Mouse (Mus musculus) MEL (cell line): ENCODE measurements around the gene Elp5. TPM values are rescaled to one million over a fixed set of nuclear protein-coding genes. Genes with fewer than 3 reads are reported as not detected.

Experiments
- DNase-seq: peaks from one replicate; pipeline ENCODE4 v3.0.0; 2011; ENCODE audit warnings: low read depth, low spot score
- H3K27ac ChIP-seq: 2 replicates; pipeline ENCODE4 v1.5.1; 2012; ENCODE audit warnings: low read depth, mild to moderate bottlenecking, control low read depth, low read length, moderate library complexity; ENCODE audit not compliant: control insufficient read depth
- H3K27me3 ChIP-seq, 2 experiments: fragments of 150-350 bp in 1 of 2; sonication (generic) in 1 of 2; 2 replicates each; pipeline ENCODE4 v1.6.1; 2012; ENCODE audit warnings: low read length in 2 of 2, mild to moderate bottlenecking in 2 of 2, improper control_type of control experiment in 1 of 2, moderate library complexity in 1 of 2; ENCODE audit not compliant: insufficient read depth in 2 of 2, control insufficient read depth in 1 of 2
- H3K36me3 ChIP-seq, 2 experiments: 2 replicates each; pipeline ENCODE4 v1.6.1; 2012 to 2014; ENCODE audit warnings: low read length in 2 of 2, improper control_type of control experiment in 1 of 2, inconsistent platforms in 1 of 2, mild to moderate bottlenecking in 1 of 2; ENCODE audit not compliant: insufficient read depth in 2 of 2, control insufficient read depth in 1 of 2
- H3K4me1 ChIP-seq, 2 experiments: fragments of 150-350 bp in 1 of 2; sonication (generic) in 1 of 2; 2 replicates each; pipeline ENCODE4 v1.6.1; 2012; ENCODE audit warnings: low read length in 2 of 2, improper control_type of control experiment in 1 of 2, mild to moderate bottlenecking in 1 of 2; ENCODE audit not compliant: insufficient read depth in 2 of 2, control insufficient read depth in 1 of 2
- H3K4me3 ChIP-seq, 2 experiments: fragments of 150-350 bp in 1 of 2; sonication (generic) in 1 of 2; 2 replicates each; pipeline ENCODE4 v1.5.1; 2012; ENCODE audit warnings: low read depth in 2 of 2, low read length in 2 of 2, mild to moderate bottlenecking in 2 of 2, moderate library complexity in 2 of 2, control low read depth in 1 of 2, improper control_type of control experiment in 1 of 2; ENCODE audit not compliant: control insufficient read depth in 1 of 2, insufficient read depth in 1 of 2
- H3K79me2 ChIP-seq: 2 replicates; pipeline ENCODE4 v1.6.1; 2012; ENCODE audit warnings: mild to moderate bottlenecking, low read length, moderate library complexity; ENCODE audit not compliant: control insufficient read depth, poor library complexity, insufficient read depth
- H3K9ac ChIP-seq: 2 replicates; pipeline ENCODE4 v1.6.1; 2012; ENCODE audit warnings: low read depth, mild to moderate bottlenecking, control low read depth, low read length, moderate library complexity; ENCODE audit not compliant: control insufficient read depth, poor library complexity, severe bottlenecking
- H3K9me3 ChIP-seq: fragments of 150-350 bp; sonication (generic); replicated peaks from 2 replicates; pipeline ENCODE4 v1.6.1; 2012; ENCODE audit warnings: mild to moderate bottlenecking, low read length, improper control_type of control experiment, moderate library complexity; ENCODE audit not compliant: insufficient read depth
- BHLHE40 ChIP-seq: IDR thresholded peaks from 2 replicates; pipeline ENCODE4 v1.6.1; 2012; ENCODE audit warnings: low read depth, mild to moderate bottlenecking, inconsistent platforms, low read length, improper control_type of control experiment, borderline replicate concordance
- CHD1 ChIP-seq: IDR thresholded peaks from 2 replicates; pipeline ENCODE4 v1.6.1; 2012; ENCODE audit warnings: low read depth, mild to moderate bottlenecking, inconsistent platforms, low read length, improper control_type of control experiment
- CTCF ChIP-seq, 3 experiments: IDR thresholded peaks in 2 of 3; conservative IDR thresholded peaks in 1 of 3; 2 replicates each; pipeline ENCODE4 v1.5.1; 2011 to 2012; ENCODE audit warnings: low read length in 3 of 3, low read depth in 2 of 3, mild to moderate bottlenecking in 2 of 3, improper control_type of control experiment in 1 of 3, inconsistent platforms in 1 of 3, mixed read lengths in 1 of 3, moderate library complexity in 1 of 3; ENCODE audit not compliant: control insufficient read depth in 1 of 3, insufficient read depth in 1 of 3, poor library complexity in 1 of 3, severe bottlenecking in 1 of 3
- ELF1 ChIP-seq: IDR thresholded peaks from 2 replicates; pipeline ENCODE4 v1.6.1; 2014; ENCODE audit warnings: low read depth, mild to moderate bottlenecking, inconsistent platforms, low read length, improper control_type of control experiment, moderate library complexity
- EP300 ChIP-seq, 2 experiments: IDR thresholded peaks; 2 replicates each; pipeline ENCODE4 v1.6.1; 2011; ENCODE audit warnings: improper control_type of control experiment in 2 of 2, low read length in 2 of 2, low read depth in 1 of 2, mild to moderate bottlenecking in 1 of 2
- ETS1 ChIP-seq: IDR thresholded peaks from 2 replicates; pipeline ENCODE4 v1.6.1; 2012; ENCODE audit warnings: low read depth, mild to moderate bottlenecking, inconsistent platforms, low read length, improper control_type of control experiment, moderate library complexity
- GABPA ChIP-seq: IDR thresholded peaks from 2 replicates; pipeline ENCODE4 v1.6.1; 2012; ENCODE audit warnings: low read depth, mild to moderate bottlenecking, inconsistent platforms, low read length, improper control_type of control experiment, moderate library complexity
- GATA1 ChIP-seq: IDR thresholded peaks from 2 replicates; pipeline ENCODE4 v1.6.1; 2011; ENCODE audit warnings: low read depth, low read length, improper control_type of control experiment
- JUND ChIP-seq: IDR thresholded peaks from 2 replicates; pipeline ENCODE4 v1.6.1; 2011; ENCODE audit warnings: low read depth, mild to moderate bottlenecking, improper control_type of control experiment, low read length
- KAT2A ChIP-seq: conservative IDR thresholded peaks from 2 replicates; pipeline ENCODE4 v1.6.1; 2012; ENCODE audit warnings: low read depth, low read length, improper control_type of control experiment, inconsistent platforms
- MAFK ChIP-seq: IDR thresholded peaks from 2 replicates; pipeline ENCODE4 v1.6.1; 2011; ENCODE audit warnings: low read depth, mild to moderate bottlenecking, low read length, improper control_type of control experiment, borderline replicate concordance
- MAZ ChIP-seq: IDR thresholded peaks from 2 replicates; pipeline ENCODE4 v1.6.1; 2012; ENCODE audit warnings: low read depth, mild to moderate bottlenecking, inconsistent platforms, low read length, improper control_type of control experiment
- MEF2A ChIP-seq: IDR thresholded peaks from 2 replicates; pipeline ENCODE4 v1.6.1; 2014; ENCODE audit warnings: low read depth, mild to moderate bottlenecking, inconsistent platforms, low read length, improper control_type of control experiment; ENCODE audit not compliant: poor library complexity, insufficient replicate concordance, severe bottlenecking; ENCODE audit errors: extremely low read depth
- MXI1 ChIP-seq: IDR thresholded peaks from 2 replicates; pipeline ENCODE4 v1.6.1; 2011; ENCODE audit warnings: mild to moderate bottlenecking, low read depth, low read length, improper control_type of control experiment
- MYB ChIP-seq: IDR thresholded peaks from 2 replicates; pipeline ENCODE4 v1.6.1; 2011; ENCODE audit warnings: mild to moderate bottlenecking, low read depth, low read length, improper control_type of control experiment
- MYC ChIP-seq: IDR thresholded peaks from 2 replicates; pipeline ENCODE4 v1.6.1; 2011; ENCODE audit warnings: low read depth, mild to moderate bottlenecking, low read length, improper control_type of control experiment, moderate library complexity
- NRF1 ChIP-seq: IDR thresholded peaks from 2 replicates; pipeline ENCODE4 v1.6.1; 2014; ENCODE audit warnings: low read depth, mild to moderate bottlenecking, inconsistent platforms, low read length, improper control_type of control experiment, moderate library complexity; ENCODE audit not compliant: poor library complexity, insufficient read depth, severe bottlenecking
- POLR2A ChIP-seq, 2 experiments: IDR thresholded peaks; 2 replicates each; pipeline ENCODE4 v1.6.1; 2011 to 2012; ENCODE audit warnings: low read length in 2 of 2, mild to moderate bottlenecking in 2 of 2, control low read depth in 1 of 2, improper control_type of control experiment in 1 of 2, low read depth in 1 of 2, moderate library complexity in 1 of 2; ENCODE audit not compliant: control insufficient read depth in 1 of 2, insufficient read depth in 1 of 2, poor library complexity in 1 of 2
- RAD21 ChIP-seq: IDR thresholded peaks from 2 replicates; pipeline ENCODE4 v1.6.1; 2011; ENCODE audit warnings: mild to moderate bottlenecking, low read depth, low read length, improper control_type of control experiment
- RCOR1 ChIP-seq: IDR thresholded peaks from 2 replicates; pipeline ENCODE4 v1.6.1; 2012; ENCODE audit warnings: low read depth, mild to moderate bottlenecking, inconsistent platforms, low read length, improper control_type of control experiment
- SMC3 ChIP-seq: IDR thresholded peaks from 2 replicates; pipeline ENCODE4 v1.6.1; 2011; ENCODE audit warnings: low read depth, low read length, improper control_type of control experiment
- TCF12 ChIP-seq: IDR thresholded peaks from 2 replicates; pipeline ENCODE4 v1.6.1; 2014; ENCODE audit warnings: low read depth, mild to moderate bottlenecking, inconsistent platforms, low read length, improper control_type of control experiment, moderate library complexity
- UBTF ChIP-seq: IDR thresholded peaks from 2 replicates; pipeline ENCODE4 v1.6.1; 2012; ENCODE audit warnings: low read depth, mild to moderate bottlenecking, inconsistent platforms, low read length, improper control_type of control experiment, moderate library complexity, borderline replicate concordance; ENCODE audit not compliant: insufficient read depth
- ZKSCAN1 ChIP-seq: IDR thresholded peaks from 2 replicates; pipeline ENCODE4 v1.6.1; 2012; ENCODE audit warnings: low read depth, mild to moderate bottlenecking, inconsistent platforms, low read length, improper control_type of control experiment, moderate library complexity
- ZMIZ1 ChIP-seq: IDR thresholded peaks from 2 replicates; pipeline ENCODE4 v1.6.1; 2012; ENCODE audit warnings: low read depth, mild to moderate bottlenecking, inconsistent platforms, low read length, improper control_type of control experiment, moderate library complexity
- ZNF384 ChIP-seq: IDR thresholded peaks from 2 replicates; pipeline ENCODE4 v1.6.1; 2012; ENCODE audit warnings: low read depth, mild to moderate bottlenecking, inconsistent platforms, low read length, improper control_type of control experiment
- polyA plus RNA-seq, 2 experiments: library from polyadenylated mRNA; stranded (reverse) in 1 of 2; unstranded in 1 of 2; fragments of >175 nt in 1 of 2; fragments of >200 nt in 1 of 2; gene quantifications; 2 replicates each; pipeline versions ENCODE4 v1.2.1 to v1.2.4; 2012; ENCODE audit warnings: low replicate concordance in 2 of 2, low read depth in 1 of 2; ENCODE audit not compliant: insufficient read length in 2 of 2, insufficient read depth in 1 of 2, missing spikeins in 1 of 2
- total RNA-seq: library from RNA; depleted of rRNA; stranded (reverse); fragments of 300-350 nt; gene quantifications from 2 replicates; pipeline ENCODE4 v1.2.3, GENCODE M21; 2012

Gene Elp5
- total and polyA plus RNA-seq, 3 experiments: 189 to 222 TPM; not detected in 1

DNA sequence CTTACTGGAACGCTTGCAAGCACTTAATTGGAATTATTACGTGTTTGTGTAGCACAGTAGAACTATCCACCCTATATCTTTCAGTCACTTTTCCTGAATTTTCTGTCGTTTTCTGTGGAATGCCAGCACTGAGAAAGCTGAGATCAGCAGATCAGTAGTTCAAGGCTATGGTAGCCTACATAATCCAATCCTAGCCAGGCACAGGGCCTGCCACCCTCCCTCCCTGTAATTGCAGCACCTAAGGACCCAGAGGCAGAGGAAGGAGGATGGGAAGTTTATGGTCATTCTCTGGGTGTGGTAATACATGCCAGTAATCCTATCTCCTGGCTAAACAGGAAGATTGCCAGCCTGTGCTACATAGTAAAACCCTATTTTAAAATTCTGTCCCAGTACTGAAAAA lies 59.5 kb downstream of the Elp5 start:
- Histone ChIP-seq H3K9me3 (no peaks in the 10 kb centered on the region), H3K27ac (peak overlapping the region; percentile 98), H3K4me1 (peaks cover 13 to 22% of the 10 kb centered on the region in 2 experiments), H3K79me2 (peaks cover 34% of the 10 kb centered on the region), H3K9ac (peak overlapping the region; percentile 89), H3K4me3 (peak overlapping the region; percentile 22 to 57), H3K36me3 (peaks cover 17 to 32% of the 10 kb centered on the region in 2 experiments), H3K27me3 (no peaks in the 10 kb centered on the region)
- TF ChIP-seq ETS1 (0 out of 2 replicates have a peak, but pooled peaks have one; percentile 7), MYC (no peak), MAFK (peak; percentile 66; the same call in 1 of the 2 replicates), UBTF (no peak)
- DNase-seq: peak; percentile 60

DNA sequence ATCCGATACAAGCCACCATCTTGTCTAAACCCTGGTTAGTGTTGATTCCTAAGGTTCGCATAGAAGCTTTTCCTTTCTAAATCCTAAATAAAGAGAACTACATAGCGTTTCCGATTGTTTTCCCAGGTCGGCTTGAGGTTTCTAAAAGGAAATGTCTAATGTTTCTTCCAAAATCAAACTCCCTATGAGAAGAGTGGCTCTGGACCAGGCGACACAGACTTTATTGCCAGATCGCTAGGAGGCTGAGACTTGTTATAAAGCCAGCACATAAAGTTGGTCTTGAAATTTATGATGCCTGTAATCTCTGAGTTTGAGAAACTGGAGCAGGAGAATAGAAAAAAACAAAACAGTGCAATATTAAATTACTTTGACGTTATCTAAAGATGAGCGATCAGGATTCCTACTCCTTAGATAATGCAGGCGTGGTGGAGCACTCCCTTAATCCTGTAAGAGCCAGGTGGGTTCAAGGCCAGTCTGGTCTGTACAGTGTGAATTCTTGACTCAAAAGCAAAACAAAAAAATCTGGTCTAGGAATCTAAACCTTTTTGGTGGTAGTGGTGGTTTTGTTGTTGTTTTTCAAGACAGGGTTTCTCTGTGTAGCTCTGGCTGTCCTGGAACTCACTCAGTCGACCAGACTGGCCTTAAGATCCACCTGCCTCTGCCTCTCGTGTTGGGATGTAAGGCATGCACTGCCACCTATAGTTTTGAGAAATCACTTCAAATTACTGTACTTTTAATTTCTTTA lies 60.1 kb downstream of the Elp5 start:
- Histone ChIP-seq H3K9me3 (no peaks in the 10 kb centered on the region), H3K9ac (peak overlapping the region; percentile 89), H3K4me3 (peak overlapping the region; percentile 57 to 77), H3K79me2 (peaks cover 41% of the 10 kb centered on the region), H3K27ac (peak overlapping the region; percentile 98), H3K4me1 (peaks cover 13 to 29% of the 10 kb centered on the region in 2 experiments), H3K27me3 (no peaks in the 10 kb centered on the region), H3K36me3 (peaks cover 22 to 38% of the 10 kb centered on the region in 2 experiments)
- TF ChIP-seq MYC (no peak), RCOR1 (peak; percentile 54; the same call in 1 of the 2 replicates), ETS1 (peak; percentile 7; the same call in 1 of the 2 replicates), MAZ (peak; percentile 61; the same call in 1 of the 2 replicates), MYB (no peak), SMC3 (no peak), ELF1 (no peak), EP300 (IDR thresholded peaks at IDR 0.05; ENCODE audit: low read depth in 1 of 2, low read length in 2 of 2) (peak; percentile 19 to 63; a peak in 1 of 4 replicates), CHD1 (peak; percentile 97), ZKSCAN1 (no peak), NRF1 (peak; percentile 21; the same call in 1 of the 2 replicates), MEF2A (no peak), RAD21 (peak; percentile 29), BHLHE40 (no peak), POLR2A (IDR thresholded peaks at IDR 0.05; ENCODE audit: control insufficient read depth in 1 of 2, insufficient read depth in 1 of 2, low read depth in 1 of 2, low read length in 2 of 2, poor library complexity in 1 of 2) (no peak), ZNF384 (peak; percentile 50; the same call in 1 of the 2 replicates), TCF12 (no peak), GATA1 (peak; percentile 84), CTCF (IDR thresholded peaks at IDR 0.05 in 2 of 3, conservative IDR thresholded peaks at IDR 0.05 in 1 of 3; ENCODE audit: control insufficient read depth in 1 of 3, insufficient read depth in 1 of 3, low read depth in 2 of 3, low read length in 3 of 3, poor library complexity in 1 of 3, severe bottlenecking in 1 of 3) (peak in 1 of 3 experiments; percentile 45; a peak in 2 of 6 replicates), KAT2A (no peak), MXI1 (no peak), UBTF (no peak), ZMIZ1 (peak; percentile 11; the same call in 1 of the 2 replicates), JUND (peak; percentile 79; the same call in 1 of the 2 replicates), GABPA (no peak), MAFK (no peak)
- peak; percentile 70 for DNase-seq
